Mouse (Mus musculus): ENCODE results near the gene Clic1. TPM values are rescaled to one million over a fixed set of nuclear protein-coding genes. Genes with fewer than 3 reads are reported as not detected.
A peak's percentile ranks its signal among the peaks of the same experiment; 100 is the strongest.

Clic1 gene
- total and polyA plus RNA-seq, 3 experiments: 32.5 to 44.4 (median 33.1) TPM

- peaks cover 11% of the 10 kb centered on the region for H3K4me1 ChIP-seq (ENCODE audit: control insufficient read depth, insufficient read depth, low read length)
- DNase-seq: no peak
Observed at GRCm38 (mm10) chr17:35022541-35023060, 27.2 kb upstream of the Clic1 start.

GRCm38 (mm10) chr17:35023221-35023620 is 26.5 kb upstream of the Clic1 start:
- intact Hi-C loops (cut with DNase I): loop anchor here (2.0 to 5.0 kb wide), 2 partner anchors 24 to 214 kb away; partner anchors contain the start of genes Msh5 and Nfkbil1
- H3K4me1 ChIP-seq (ENCODE audit: control insufficient read depth, insufficient read depth, low read length): peaks cover 11% of the 10 kb centered on the region
- no peak overlapping the region for H3K4me3 ChIP-seq
- TF ChIP-seq POLR2A (IDR thresholded peaks at IDR 0.05; ENCODE audit: insufficient read depth, low read depth, low read length) (no peak), CTCF (IDR thresholded peaks at IDR 0.05) (no peak), EP300 (IDR thresholded peaks at IDR 0.05; ENCODE audit: insufficient read depth, low read depth, low read length) (no peak)
- no peak for DNase-seq
- H3K36me3 ChIP-seq (ENCODE audit: control insufficient read depth, insufficient read depth, low read length): no peaks in the 10 kb centered on the region
- WGBS: 89% methylated on average over 5 of the region's 5 CpGs
- no peak overlapping the region for H3K9ac ChIP-seq (ENCODE audit: low read depth, low read length)
- no peaks in the 10 kb centered on the region for H3K27me3 ChIP-seq (ENCODE audit: control insufficient read depth, insufficient read depth, low read length)
- no peaks in the 10 kb centered on the region for H3K79me2 ChIP-seq (replicated peaks; ENCODE audit: control insufficient read depth, insufficient read depth, low read length)
- H3K27ac ChIP-seq: peak overlapping the region; percentile 88; the same call in 1 of the 2 replicates

More at GRCm38 (mm10) chr17:35022541-35023060, 27.2 kb upstream of the Clic1 start:
- Histone ChIP-seq H3K9ac (ENCODE audit: low read depth, low read length) (no peak overlapping the region), H3K79me2 (replicated peaks; ENCODE audit: control insufficient read depth, insufficient read depth, low read length) (no peaks in the 10 kb centered on the region), H3K27me3 (ENCODE audit: control insufficient read depth, insufficient read depth, low read length) (no peaks in the 10 kb centered on the region), H3K4me3 (no peak overlapping the region), H3K27ac (peak overlapping the region; percentile 88), H3K36me3 (ENCODE audit: control insufficient read depth, insufficient read depth, low read length) (no peaks in the 10 kb centered on the region)
- no peak for TF ChIP-seq POLR2A (IDR thresholded peaks at IDR 0.05; ENCODE audit: insufficient read depth, low read depth, low read length)
- no peak for TF ChIP-seq EP300 (IDR thresholded peaks at IDR 0.05; ENCODE audit: insufficient read depth, low read depth, low read length)
- TF ChIP-seq CTCF (IDR thresholded peaks at IDR 0.05): no peak
- WGBS: 82% methylated on average over 8 of the region's 8 CpGs
- intact Hi-C loops (cut with DNase I): loop anchor here (2.0 to 5.0 kb wide), 2 partner anchors 24 to 215 kb away; partner anchors contain the start of genes Msh5 and Nfkbil1

- Histone ChIP-seq H3K79me2 (replicated peaks; ENCODE audit: control insufficient read depth, insufficient read depth, low read length) (no peaks in the 10 kb centered on the region), H3K4me3 (no peak overlapping the region), H3K27ac (peak overlapping the region; percentile 6), H3K36me3 (ENCODE audit: control insufficient read depth, insufficient read depth, low read length) (no peaks in the 10 kb centered on the region), H3K4me1 (ENCODE audit: control insufficient read depth, insufficient read depth, low read length) (peaks cover 11% of the 10 kb centered on the region), H3K9ac (ENCODE audit: low read depth, low read length) (no peak overlapping the region), H3K27me3 (ENCODE audit: control insufficient read depth, insufficient read depth, low read length) (no peaks in the 10 kb centered on the region)
- TF ChIP-seq POLR2A (IDR thresholded peaks at IDR 0.05; ENCODE audit: insufficient read depth, low read depth, low read length): no peak
- no peak for TF ChIP-seq EP300 (IDR thresholded peaks at IDR 0.05; ENCODE audit: insufficient read depth, low read depth, low read length)
- TF ChIP-seq CTCF (IDR thresholded peaks at IDR 0.05): no peak
- intact Hi-C loops (cut with DNase I): loop anchor here (2.0 to 5.0 kb wide), 2 partner anchors 23 to 214 kb away; partner anchors contain the start of genes Msh5 and Nfkbil1
- peak in 1 of 2 experiments; percentile 39 for DNase-seq
- 58% methylated on average over 4 of the region's 4 CpGs for WGBS
Observed at GRCm38 (mm10) chr17:35023756-35024155, 26.0 kb upstream of the Clic1 start.

- Histone ChIP-seq H3K36me3 (ENCODE audit: control insufficient read depth, insufficient read depth, low read length) (no peaks in the 10 kb centered on the region), H3K27ac (peak overlapping the region; percentile 6), H3K4me1 (ENCODE audit: control insufficient read depth, insufficient read depth, low read length) (peaks cover 11% of the 10 kb centered on the region), H3K27me3 (ENCODE audit: control insufficient read depth, insufficient read depth, low read length) (no peaks in the 10 kb centered on the region), H3K4me3 (no peak overlapping the region), H3K9ac (ENCODE audit: low read depth, low read length) (no peak overlapping the region), H3K79me2 (replicated peaks; ENCODE audit: control insufficient read depth, insufficient read depth, low read length) (no peaks in the 10 kb centered on the region)
- whole genome bisulfite sequencing: 67% methylated on average over 13 of the region's 13 CpGs
- no peak for TF ChIP-seq POLR2A (IDR thresholded peaks at IDR 0.05; ENCODE audit: insufficient read depth, low read depth, low read length)
- TF ChIP-seq EP300 (IDR thresholded peaks at IDR 0.05; ENCODE audit: insufficient read depth, low read depth, low read length): no peak
- no peak for TF ChIP-seq CTCF (IDR thresholded peaks at IDR 0.05)
- intact Hi-C loops (cut with DNase I): loop anchor here (5.0 kb wide), 1 partner anchor 213 kb away; the partner anchor contains the start of gene Nfkbil1
- no peak for DNase-seq
Observed at GRCm38 (mm10) chr17:35024261-35024660, 25.5 kb upstream of the Clic1 start.

GRCm38 (mm10) chr17:35024691-35025488 is 24.9 kb upstream of the Clic1 start:
- H3K9ac ChIP-seq (ENCODE audit: low read depth, low read length): no peak overlapping the region
- intact Hi-C loops (cut with DNase I): loop anchor here (5.0 kb wide), 1 partner anchor 212 kb away; the partner anchor contains the start of gene Nfkbil1

More at GRCm38 (mm10) chr17:35024691-35025488, 24.9 kb upstream of the Clic1 start:
- peak overlapping the region; percentile 6 for H3K27ac ChIP-seq
- no peak for DNase-seq
- H3K79me2 ChIP-seq (replicated peaks; ENCODE audit: control insufficient read depth, insufficient read depth, low read length): no peaks in the 10 kb centered on the region
- TF ChIP-seq EP300 (IDR thresholded peaks at IDR 0.05; ENCODE audit: insufficient read depth, low read depth, low read length): no peak
- no peak for TF ChIP-seq POLR2A (IDR thresholded peaks at IDR 0.05; ENCODE audit: insufficient read depth, low read depth, low read length)
- TF ChIP-seq CTCF (IDR thresholded peaks at IDR 0.05): no peak
- H3K36me3 ChIP-seq (ENCODE audit: control insufficient read depth, insufficient read depth, low read length): no peaks in the 10 kb centered on the region
- no peak overlapping the region for H3K4me3 ChIP-seq
- WGBS: 49% methylated on average over 10 of the region's 10 CpGs
- peaks cover 11% of the 10 kb centered on the region for H3K4me1 ChIP-seq (ENCODE audit: control insufficient read depth, insufficient read depth, low read length)
- H3K27me3 ChIP-seq (ENCODE audit: control insufficient read depth, insufficient read depth, low read length): no peaks in the 10 kb centered on the region
